Mouse (Mus musculus) kidney, postnatal 25 days (tissue): ENCODE measurements at regions not wholly inside any gene's neighbourhood (a gene's known extent, or its start where the extent isn't known, plus 50 kb on each side); places are given as distances from the start of the nearest gene placed in this dataset.

Experiments
- DNase-seq, 2 experiments: peaks; one replicate each; pipeline ENCODE4 v3.0.0; 2021; ENCODE audit warnings: mixed read lengths in 2 of 2

GRCm38 (mm10) chr15:63724543-63725186 is 120.3 kb downstream of the Gsdmc2 start:
- no peak for DNase-seq

DNA sequence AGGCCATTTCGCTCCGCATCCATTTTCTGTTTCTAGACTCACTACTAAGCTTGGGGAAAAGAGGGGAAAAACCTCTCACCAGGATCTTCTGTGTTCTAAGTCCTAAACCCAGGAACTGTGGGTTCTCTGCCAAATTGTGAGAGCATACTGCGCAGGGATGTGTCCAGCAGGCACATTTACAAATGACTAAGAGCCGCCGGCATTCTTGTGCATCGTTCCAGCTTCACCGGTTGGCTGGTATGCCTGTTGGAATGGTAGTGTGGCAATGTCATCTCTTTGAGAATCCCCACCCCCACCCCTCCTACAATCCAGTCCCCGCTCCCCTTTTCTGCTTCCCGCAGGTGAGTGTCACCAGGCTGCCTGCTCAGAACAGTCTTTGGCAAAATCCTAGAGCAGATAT is 122.0 kb downstream of the Gsdmc2 start:
- DNase-seq: no peak

DNA sequence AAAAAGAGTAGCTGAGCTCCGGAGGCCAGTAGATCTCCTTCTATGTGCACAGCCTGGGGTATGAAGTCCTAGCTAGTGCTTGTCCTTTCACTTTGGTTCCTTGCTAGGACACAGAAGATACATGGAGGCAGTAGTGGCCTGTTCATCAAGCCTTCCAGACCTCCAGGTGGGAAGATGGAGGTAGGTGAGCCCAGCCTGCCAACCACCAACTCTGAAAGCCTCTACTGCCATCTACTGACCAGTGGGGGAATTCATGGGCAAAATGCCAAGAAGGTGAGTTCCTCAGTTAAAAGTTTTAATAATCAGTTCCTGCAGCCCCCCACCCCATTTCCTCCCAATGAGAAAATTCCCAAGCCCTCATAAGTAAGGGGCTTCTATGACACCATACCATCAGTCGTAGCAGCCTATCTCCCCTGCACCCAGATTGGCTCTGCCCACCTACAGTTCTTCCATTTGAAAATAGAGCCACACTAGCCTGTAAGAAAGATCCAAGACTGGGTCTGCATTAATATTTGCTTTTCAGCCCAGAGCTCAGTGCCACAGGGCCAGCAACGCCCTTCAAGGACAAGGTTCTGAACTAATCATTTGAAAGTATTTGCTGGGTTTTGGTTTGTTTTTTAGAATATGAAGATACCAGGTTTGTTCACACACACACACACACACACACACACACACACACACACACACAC is 123.2 kb downstream of the Gsdmc2 start:
- peak; percentile 45 to 50 for DNase-seq

DNA sequence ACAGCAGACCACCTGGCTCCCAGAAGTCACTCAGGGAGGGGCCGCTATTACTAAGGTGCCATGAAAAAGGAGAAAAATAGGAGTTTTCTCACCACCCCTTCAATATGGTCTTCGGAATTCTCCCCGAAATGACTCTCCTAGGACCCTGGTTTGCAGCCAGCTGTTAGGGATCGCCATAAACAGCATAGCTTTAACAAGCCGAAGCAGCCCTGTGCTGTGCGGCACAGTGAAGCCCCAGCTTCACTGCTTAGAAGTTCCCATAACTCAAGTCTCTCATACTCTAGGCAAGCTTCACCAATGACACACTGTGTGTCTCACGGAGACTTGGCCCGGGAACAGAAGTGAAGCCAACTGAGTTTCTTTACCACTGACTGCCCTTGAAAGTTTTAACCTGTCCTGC is 127.2 kb downstream of the Gsdmc2 start:
- no peak for DNase-seq

DNA sequence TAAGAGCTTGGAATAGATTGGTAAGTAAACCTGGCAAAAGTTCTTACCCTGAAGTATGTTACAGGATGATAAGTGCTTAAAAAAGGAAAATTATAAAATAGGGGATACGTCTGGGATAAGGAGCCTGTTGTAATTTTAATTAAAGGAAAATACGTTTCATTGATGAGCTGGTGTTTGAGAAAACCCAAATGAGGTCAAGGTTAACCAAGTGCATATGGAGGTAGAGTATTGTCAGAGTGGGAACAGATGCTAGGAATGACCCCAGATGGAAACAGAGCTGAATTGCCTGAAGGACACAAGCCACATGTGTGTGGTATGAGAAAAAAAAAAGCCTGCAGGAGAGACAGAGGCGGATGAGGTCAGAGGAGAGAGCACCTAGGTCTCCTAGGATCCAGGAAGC is 131.3 kb downstream of the Gsdmc2 start:
- no peak for DNase-seq

DNA sequence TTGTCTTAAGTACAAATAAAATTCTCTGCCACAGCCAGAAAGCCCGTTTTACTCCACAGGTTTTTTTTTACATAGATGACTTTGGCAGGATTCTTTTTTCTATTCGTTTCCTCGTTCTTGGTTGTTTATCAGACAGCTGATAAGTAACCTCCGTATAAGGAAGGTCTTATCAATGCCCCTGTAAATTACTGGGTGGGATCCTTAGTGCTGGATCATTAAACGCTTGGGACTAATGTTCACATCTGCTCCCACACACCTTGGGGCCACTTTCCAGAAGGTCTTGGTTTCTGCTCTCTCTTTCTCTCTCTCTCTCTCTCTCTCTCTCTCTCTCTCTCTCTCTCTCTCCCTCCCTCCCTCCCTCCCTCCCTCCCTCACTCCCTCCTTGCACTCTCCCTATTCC is 134.6 kb downstream of the Gsdmc2 start:
- DNase-seq: no peak

DNA sequence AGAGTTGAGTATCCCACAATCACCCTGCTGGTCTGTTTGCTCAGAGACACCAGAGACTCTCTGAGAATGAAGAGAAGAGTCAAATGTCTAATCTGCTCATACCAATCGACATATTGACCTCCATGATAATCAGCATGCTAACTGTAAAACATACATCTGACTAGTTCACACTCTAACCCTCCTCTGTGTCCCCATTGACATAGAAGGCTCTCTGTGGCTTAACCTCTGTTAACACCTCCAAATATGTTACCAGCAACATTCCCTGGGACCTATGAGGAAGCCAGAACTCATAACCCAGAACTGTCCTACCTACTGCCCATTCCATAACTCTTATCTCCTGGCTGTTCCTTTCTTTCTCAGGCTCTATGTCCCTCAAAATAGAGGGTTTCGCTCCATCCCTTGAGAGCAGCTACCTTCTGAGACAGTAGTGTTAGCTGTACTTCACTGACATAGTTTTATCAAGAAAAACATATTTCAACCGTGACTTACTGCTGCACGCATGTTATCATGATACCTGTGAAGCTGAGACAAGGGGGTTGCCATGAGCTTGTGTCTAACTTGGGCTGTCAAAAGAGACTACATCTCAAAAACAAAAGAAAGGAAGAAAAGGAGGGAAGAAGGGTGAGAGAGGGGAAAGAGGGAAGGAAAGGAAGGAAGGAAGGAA is 135.6 kb downstream of the Gsdmc2 start:
- no peak for DNase-seq

DNA sequence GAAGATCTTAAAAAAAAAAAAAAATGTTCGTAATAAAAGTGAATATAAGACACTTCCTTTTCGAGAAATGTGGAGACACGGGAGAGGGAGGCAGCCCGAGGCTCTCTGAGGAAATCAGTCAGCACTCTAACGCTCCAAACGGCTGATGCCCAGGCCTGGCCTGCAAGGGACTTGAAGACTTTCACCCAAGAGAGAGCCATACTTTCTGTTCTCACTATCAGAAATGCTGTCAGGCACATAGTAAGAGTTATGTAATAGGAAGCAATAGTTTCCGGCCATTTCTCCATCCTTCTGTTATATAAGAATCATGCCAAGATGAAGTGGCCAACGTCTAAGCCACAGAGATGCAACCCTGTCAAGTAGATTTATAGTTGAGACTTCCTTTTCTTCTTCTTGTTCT is 140.3 kb downstream of the Gsdmc2 start:
- DNase-seq: no peak

DNA sequence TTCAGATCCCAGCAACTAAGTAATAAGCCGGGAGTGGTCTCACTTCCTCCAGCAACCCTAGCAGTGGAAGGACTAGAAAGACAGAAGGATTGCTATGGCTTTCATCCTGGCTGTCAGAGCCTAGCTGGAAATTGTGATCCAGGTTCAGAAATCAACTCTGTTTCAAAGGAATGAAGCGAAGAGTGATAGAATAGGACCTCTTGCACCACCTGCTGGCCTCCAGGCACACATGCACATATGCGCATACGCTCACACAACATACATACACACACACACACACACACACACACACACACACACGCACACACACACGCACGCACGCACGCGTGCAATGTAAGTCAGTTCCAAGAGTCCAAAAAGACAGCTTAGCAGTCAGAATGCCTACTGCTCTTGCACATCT is 147.1 kb downstream of the Gsdmc2 start:
- DNase-seq: no peak

GRCm38 (mm10) chr15:63694150-63694549 is 150.8 kb downstream of the Gsdmc2 start:
- DNase-seq: no peak

- no peak for DNase-seq
Observed at GRCm38 (mm10) chr15:63693561-63693960, 151.4 kb downstream of the Gsdmc2 start.

DNA sequence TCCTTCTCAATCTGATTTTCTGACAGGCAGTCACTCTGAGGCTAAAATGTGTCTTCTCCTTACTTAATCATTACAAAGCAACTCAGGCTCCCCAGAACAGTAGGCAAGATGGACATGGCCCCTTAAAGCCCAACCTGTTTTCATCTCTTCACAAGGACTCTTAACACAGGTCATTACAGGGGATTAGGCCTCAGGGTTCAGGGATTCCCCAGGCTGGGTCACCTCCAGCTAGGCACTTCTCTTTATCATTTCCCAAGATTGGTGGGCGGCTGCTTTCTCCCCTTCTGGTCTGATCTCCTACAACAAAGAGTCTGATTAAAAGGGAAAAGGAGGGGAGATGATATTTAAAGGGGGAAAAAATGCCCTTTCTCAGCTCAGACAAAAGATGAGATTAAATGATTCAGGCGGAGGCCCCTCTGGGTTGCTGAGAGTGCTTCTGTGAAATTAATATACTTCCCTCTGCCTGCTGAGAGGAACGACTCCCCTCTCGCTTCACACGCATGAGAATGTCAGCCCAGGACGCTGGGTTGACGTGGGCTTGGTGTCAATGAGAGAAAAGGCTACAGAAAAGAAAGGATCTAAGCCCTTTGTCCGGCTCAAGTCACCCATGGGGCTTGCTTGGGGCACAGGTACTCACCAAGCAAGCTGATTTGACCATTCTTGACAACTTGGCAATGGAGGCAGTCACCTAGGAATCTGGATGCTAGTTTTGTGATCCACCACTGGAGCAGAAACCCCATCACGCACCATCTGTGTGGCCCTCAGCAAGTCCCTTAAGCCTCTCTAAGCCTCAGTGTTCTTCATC is 152.3 kb downstream of the Gsdmc2 start:
- DNase-seq: no peak

GRCm38 (mm10) chr15:63689788-63690575 is 155.0 kb downstream of the Gsdmc2 start:
- no peak for DNase-seq

DNA sequence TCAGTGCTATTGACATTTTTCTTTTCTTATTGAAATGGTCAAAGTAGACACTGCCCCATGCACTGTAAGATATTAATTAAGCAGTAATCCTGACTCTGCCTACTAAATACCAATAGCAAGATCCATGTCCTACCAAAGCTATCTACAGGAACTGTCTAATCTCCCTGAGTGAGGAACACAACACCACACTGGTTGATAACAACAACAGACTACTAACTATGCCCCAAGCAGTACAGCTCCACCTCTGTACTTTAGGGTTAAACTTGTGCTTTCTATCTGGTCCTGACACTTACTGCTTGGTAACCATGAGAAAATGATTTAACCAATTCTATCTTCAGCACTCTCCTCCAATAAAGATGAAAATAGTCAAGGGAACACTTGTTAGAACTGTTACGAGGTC is 157.1 kb downstream of the Gsdmc2 start:
- no peak for DNase-seq

- no peak for DNase-seq
Observed at GRCm38 (mm10) chr15:63686954-63687562, 157.9 kb downstream of the Gsdmc2 start.

- no peak for DNase-seq
Observed at GRCm38 (mm10) chr15:63679984-63680925, 164.7 kb downstream of the Gsdmc2 start.

GRCm38 (mm10) chr15:63678921-63679320 is 166.1 kb downstream of the Gsdmc2 start:
- no peak for DNase-seq

DNA sequence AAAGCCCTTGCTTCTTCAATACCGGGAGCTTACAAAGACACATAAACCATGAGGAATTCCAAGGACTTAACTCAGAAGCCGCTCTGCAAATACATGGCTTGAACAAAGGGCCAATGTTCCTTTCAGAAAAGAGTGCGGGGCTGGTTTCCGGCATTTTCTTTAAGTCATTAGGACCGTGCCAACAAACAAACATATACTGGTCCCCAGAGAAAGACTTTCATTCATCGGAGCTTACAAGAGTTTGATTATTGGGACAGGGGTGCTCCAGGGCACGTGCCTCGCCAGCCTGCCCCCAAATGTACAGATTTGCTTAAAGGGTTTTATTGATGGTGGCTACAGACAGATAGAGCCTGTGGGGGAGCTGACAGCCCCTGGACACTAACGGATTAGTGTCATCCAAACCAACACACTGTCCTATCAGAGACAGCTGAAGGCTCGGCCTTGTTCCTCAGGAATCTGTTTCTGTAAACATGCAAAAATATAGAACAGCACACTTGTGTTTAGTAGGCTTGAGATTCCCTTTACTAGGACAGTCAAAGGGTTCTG is 169.4 kb downstream of the Gsdmc2 start:
- no peak for DNase-seq

DNA sequence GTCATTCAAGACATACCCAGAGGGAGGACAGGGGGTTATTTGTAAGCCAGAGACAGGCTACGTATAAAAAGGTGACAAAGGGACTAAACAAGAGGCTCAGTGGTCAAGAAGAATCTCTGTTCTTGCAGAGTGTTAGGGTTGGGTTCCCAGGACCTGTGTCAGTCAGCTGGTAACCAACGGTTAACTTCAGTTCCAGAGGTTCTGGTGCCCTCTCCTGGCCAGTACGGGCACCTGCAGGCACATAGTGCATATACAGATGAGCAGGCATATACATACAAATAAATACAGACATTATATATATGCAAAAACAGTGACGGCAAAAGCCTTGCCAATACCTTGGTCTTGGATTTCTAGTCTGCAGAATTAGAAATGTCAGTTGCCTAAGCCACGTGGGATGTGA is 170.6 kb downstream of the Gsdmc2 start:
- no peak for DNase-seq

- DNase-seq: no peak
Observed at GRCm38 (mm10) chr15:63671081-63671480, 173.9 kb downstream of the Gsdmc2 start.

GRCm38 (mm10) chr15:63670561-63670960 is 174.4 kb downstream of the Gsdmc2 start:
- no peak for DNase-seq
